In the genomic region with DNA sequence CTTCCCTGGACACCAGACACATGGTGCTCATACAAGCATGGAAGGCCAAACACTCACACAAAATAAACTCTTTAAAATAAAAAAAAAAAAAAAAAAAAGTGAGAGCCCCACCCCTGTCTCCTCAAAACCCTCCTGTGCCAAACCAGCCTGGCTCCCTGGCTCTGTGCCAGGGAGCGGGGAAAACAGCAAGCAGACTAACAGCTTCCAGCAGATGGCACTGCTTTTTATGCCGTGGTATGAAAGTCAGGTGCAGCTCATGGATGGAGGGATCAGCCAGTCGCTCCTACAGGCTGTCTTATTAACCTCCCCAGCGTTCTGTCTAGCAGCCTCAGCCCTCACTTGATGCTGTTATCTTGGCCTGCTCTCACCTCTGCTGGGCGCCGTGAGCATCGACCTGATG, we compare ENCODE assay signal across 9 mouse cellular contexts. TPM values are rescaled to one million over a fixed set of nuclear protein-coding genes. Genes with fewer than 3 reads are reported as not detected.
DNase-seq lines count a peak whose midpoint lies in the region; ATAC-seq and TF ChIP-seq lines count a peak whose summit lies in the region.
"Had no signal": no experiment of that assay in that cellular context is flagged by ENCODE, and none has a peak within 500 bp of the region (broad histone marks: within the 10 kb centered on the region; RNA-seq: fewer than 3 reads in every experiment).

No protein-coding gene starts in this region.

- H3K9ac ChIP-seq in kidney, embryonic 16.5 days (replicated peaks; ENCODE audit: low read length): no peak overlapping the region

- H3K27me3 ChIP-seq in kidney, embryonic 16.5 days (ENCODE audit: insufficient read depth, low read length): no peaks in the 10 kb centered on the region
- no peaks in the 10 kb centered on the region for H3K27me3 ChIP-seq in G1E (ENCODE audit: insufficient read depth, low read length)
- no peaks in the 10 kb centered on the region for H3K27me3 ChIP-seq in small intestine, adult 2 months (ENCODE audit: control insufficient read depth, insufficient read depth, low read length)
- H3K27me3 ChIP-seq: megakaryocyte, embryonic 14.5 days had no signal

- no peak overlapping the region for H3K27ac ChIP-seq in kidney, embryonic 16.5 days (ENCODE audit: low read length)
- H3K27ac ChIP-seq in small intestine, adult 2 months (ENCODE audit: insufficient read depth, low read depth, low read length): no peak overlapping the region

- no peaks in the 10 kb centered on the region for H3K9me3 ChIP-seq in kidney, embryonic 16.5 days (ENCODE audit: low read length)
- no peaks in the 10 kb centered on the region for H3K9me3 ChIP-seq in G1E (replicated peaks)
- H3K9me3 ChIP-seq: megakaryocyte, embryonic 14.5 days had no signal

- H3K4me2 ChIP-seq in kidney, embryonic 16.5 days (replicated peaks; ENCODE audit: low read depth, low read length): no peak overlapping the region

- no peak for TF ChIP-seq CTCF in G1E (IDR thresholded peaks at IDR 0.05; ENCODE audit: low read depth, low read length)
- TF ChIP-seq CTCF in small intestine, adult 2 months (IDR thresholded peaks at IDR 0.05; ENCODE audit: extremely low read depth, insufficient read length, insufficient replicate concordance, low read depth, low read length): peak; percentile 49; the same call in 1 of the 2 replicates

- no peak for ATAC-seq in kidney, embryonic 16.5 days (ENCODE audit: low FRiP score, low TSS enrichment)
- no peak for ATAC-seq in G1E (ENCODE audit: extremely low read depth, insufficient number of reproducible peaks, low FRiP score, poor library complexity, severe bottlenecking)
- ATAC-seq in erythroid progenitor cell, adult 5-6 weeks (replicated peaks; ENCODE audit: low FRiP score, poor library complexity, severe bottlenecking): no peak

- peaks cover 53% of the 10 kb centered on the region for H3K36me3 ChIP-seq in kidney, embryonic 16.5 days (ENCODE audit: insufficient read depth, low read length)
- H3K36me3 ChIP-seq in G1E (replicated peaks): peaks cover 78% of the 10 kb centered on the region
- peaks cover 44% of the 10 kb centered on the region for H3K36me3 ChIP-seq in small intestine, adult 2 months (ENCODE audit: control insufficient read depth, insufficient read depth, low read length)

- WGBS in kidney, embryonic 16.5 days: 70% methylated on average over 7 of the region's 7 CpGs
- 33% methylated on average over 7 of the region's 7 CpGs for WGBS in small intestine, adult 2 months

- intact Hi-C loops in heart, postnatal 25 days (cut with DNase I): loop anchor here (5.0 kb wide), 1 partner anchor 84 kb away; no protein-coding TSS in a partner anchor

- peaks cover 4% of the 10 kb centered on the region; the same call in 1 of the 2 replicates for H3K4me1 ChIP-seq in kidney, embryonic 16.5 days (ENCODE audit: insufficient read depth, low read length)
- peaks cover 36% of the 10 kb centered on the region for H3K4me1 ChIP-seq in G1E (ENCODE audit: insufficient read depth, low read depth, low read length)
- H3K4me1 ChIP-seq in small intestine, adult 2 months (ENCODE audit: control insufficient read depth, insufficient read depth, insufficient read length, low read length): peaks cover 4% of the 10 kb centered on the region; the same call in 1 of the 2 replicates

- no peak for TF ChIP-seq POLR2A in small intestine, adult 2 months (IDR thresholded peaks at IDR 0.05; ENCODE audit: low read depth, low read length)

- no peak overlapping the region for H3K4me3 ChIP-seq in kidney, embryonic 16.5 days (ENCODE audit: low read length)
- no peak overlapping the region for H3K4me3 ChIP-seq in G1E (ENCODE audit: low read depth, low read length)
- H3K4me3 ChIP-seq in small intestine, adult 2 months (ENCODE audit: low read depth, low read length): no peak overlapping the region
- H3K4me3 ChIP-seq: megakaryocyte, embryonic 14.5 days had no signal

- peak; percentile 46 for DNase-seq in kidney, adult 11 months
- DNase-seq in G1E (ENCODE audit: low spot score): peak; percentile 35
- DNase-seq in brain, adult 2 months (ENCODE audit: low read depth, low spot score): peak; percentile 92
- DNase-seq in layer of hippocampus, adult 9-11 months: peak; percentile 71
- DNase-seq in heart, postnatal 25 days (ENCODE audit: low spot score): no peak

RNA-seq across cellular contexts. Expression of gene Rrp7a, which starts 4.2 kb away (rescaled TPM):
- 67.5 and 69.3 TPM in 2 replicates for polyA plus RNA-seq in kidney, embryonic 16.5 days (2015; fragmentation: Nextera tagmentation; extraction: Ambion mirVana)
- total RNA-seq in G1E (2014; fragmentation: Nextera tagmentation) (34.0 and 53.7 TPM in 2 replicates), G1E (2017) (73.2 and 89.2 TPM in 2 replicates)
- polyA plus RNA-seq in G1E (2012): 56.2 and 126 TPM in 2 replicates
- polyA plus RNA-seq in small intestine, adult 2 months (2012; rRNA removed): 33.1 and 72.4 TPM in 2 replicates
- 12.6 and 16.9 TPM in 2 replicates for total RNA-seq in erythroid progenitor cell, adult 5-6 weeks (2015; ENCODE audit: low replicate concordance)
- 12.3 and 31.9 TPM in 2 replicates for total RNA-seq in erythroid progenitor cell, adult 5-6 weeks (2017; ENCODE audit: low replicate concordance)
- 10 to 100 TPM; 40.3 to 41.9 TPM for total RNA-seq in heart, postnatal 25 days (2021)

RNA-seq across cellular contexts. Expression of gene Serhl, which starts 29.1 kb away (rescaled TPM):
- 67.5 and 70.7 TPM in 2 replicates for polyA plus RNA-seq in kidney, embryonic 16.5 days (2015; fragmentation: Nextera tagmentation; extraction: Ambion mirVana)
- total RNA-seq in G1E (2014; fragmentation: Nextera tagmentation): 25.4 and 40.5 TPM in 2 replicates
- 29.5 and 32.7 TPM in 2 replicates for total RNA-seq in G1E (2017)
- 2.3 and 3.1 TPM in 2 replicates for polyA plus RNA-seq in G1E (2012)
- polyA plus RNA-seq in small intestine, adult 2 months (2012; rRNA removed): 51.2 and 133 TPM in 2 replicates
- 21.8 and 33.2 TPM in 2 replicates for total RNA-seq in erythroid progenitor cell, adult 5-6 weeks (2015; ENCODE audit: low replicate concordance)
- total RNA-seq in erythroid progenitor cell, adult 5-6 weeks (2017; ENCODE audit: low replicate concordance): 3.0 and 5.9 TPM in 2 replicates
- total RNA-seq in heart, postnatal 25 days (2021): 10 to 100 TPM; 40.5 to 44.8 TPM

RNA-seq across cellular contexts. Expression of gene Poldip3, which starts 30.8 kb away (rescaled TPM):
- polyA plus RNA-seq in kidney, embryonic 16.5 days (2015; fragmentation: Nextera tagmentation; extraction: Ambion mirVana): 153 and 161 TPM in 2 replicates
- total RNA-seq in G1E (2014; fragmentation: Nextera tagmentation) (99.3 and 108 TPM in 2 replicates), G1E (2017) (109 and 120 TPM in 2 replicates)
- 237 and 272 TPM in 2 replicates for polyA plus RNA-seq in G1E (2012)
- polyA plus RNA-seq in small intestine, adult 2 months (2012; rRNA removed): 24.5 and 46.7 TPM in 2 replicates
- total RNA-seq in erythroid progenitor cell, adult 5-6 weeks (2015; ENCODE audit: low replicate concordance): 39.6 and 46.5 TPM in 2 replicates
- 66.7 and 92.9 TPM in 2 replicates for total RNA-seq in erythroid progenitor cell, adult 5-6 weeks (2017; ENCODE audit: low replicate concordance)
- total RNA-seq in heart, postnatal 25 days (2021): 10 to 100 TPM; 27.3 to 29.8 TPM

RNA-seq across cellular contexts. Expression of gene Cyb5r3, which starts 54.0 kb away (rescaled TPM):
- 172 and 202 TPM in 2 replicates for polyA plus RNA-seq in kidney, embryonic 16.5 days (2015; fragmentation: Nextera tagmentation; extraction: Ambion mirVana)
- total RNA-seq in G1E (2014; fragmentation: Nextera tagmentation) (98.1 and 132 TPM in 2 replicates), G1E (2017) (46.5 and 58.5 TPM in 2 replicates)
- 109 and 167 TPM in 2 replicates for polyA plus RNA-seq in G1E (2012)
- polyA plus RNA-seq in small intestine, adult 2 months (2012; rRNA removed): 426 and 624 TPM in 2 replicates
- total RNA-seq in erythroid progenitor cell, adult 5-6 weeks (2015; ENCODE audit: low replicate concordance): 106 and 112 TPM in 2 replicates
- total RNA-seq in erythroid progenitor cell, adult 5-6 weeks (2017; ENCODE audit: low replicate concordance): 48.1 and 57.9 TPM in 2 replicates
- 10 to 100 TPM; 80.4 to 85.5 TPM for total RNA-seq in heart, postnatal 25 days (2021)
